Mouse (Mus musculus) bone marrow, adult 2 months (tissue): Measurements from ENCODE around the gene C2cd2l. TPM values are rescaled to one million over a fixed set of nuclear protein-coding genes. Genes with fewer than 3 reads are reported as not detected.
A peak's percentile ranks its signal among the peaks of the same experiment; 100 is the strongest.
"Not testable (repeated sequence)": the region's sequence is repeated elsewhere in the genome, so short reads cannot be mapped to it uniquely, and the experiment has no call there.

ENCODE experiments used
- H3K27ac ChIP-seq: fragments of 200-500 bp; 2 replicates; pipeline ENCODE4 v1.5.1; 2012; ENCODE audit warnings: low read depth, mild to moderate bottlenecking, control low read depth, inconsistent platforms, low read length; ENCODE audit not compliant: control insufficient read depth, poor library complexity, insufficient read depth
- H3K4me1 ChIP-seq: fragments of 200-500 bp; 2 replicates; pipeline ENCODE4 v1.6.1; 2011; ENCODE audit warnings: low read length; ENCODE audit not compliant: control insufficient read depth, insufficient read depth
- H3K4me3 ChIP-seq: fragments of 200-500 bp; replicated peaks from 2 replicates; pipeline ENCODE3; 2011; ENCODE audit warnings: mild to moderate bottlenecking, low read depth, low read length, control low read depth; ENCODE audit not compliant: control insufficient read depth
- CTCF ChIP-seq: fragments of 200-500 bp; IDR thresholded peaks from 2 replicates; pipeline ENCODE4 v1.5.1; 2011; ENCODE audit warnings: low read length, control low read depth; ENCODE audit not compliant: control insufficient read depth, insufficient read depth
- POLR2A ChIP-seq: fragments of 200-500 bp; IDR thresholded peaks from 2 replicates; pipeline ENCODE4 v1.6.1; 2011; ENCODE audit warnings: low read depth, mild to moderate bottlenecking, control low read depth, low read length, borderline replicate concordance; ENCODE audit not compliant: control insufficient read depth
- WGBS: fragments of 180-500 bp; shearing (Covaris S2); methylation state at CpG from one replicate; pipeline ENCODE4 v1.1.7; 2018; 5-methylcytosine and 5-hydroxymethylcytosine counted together
- polyA plus RNA-seq: library from polyadenylated mRNA; stranded (reverse); fragments of >200 nt; gene quantifications from 2 replicates; pipeline ENCODE4 v1.2.4, GENCODE M21; 2011; ENCODE audit warnings: low replicate concordance; ENCODE audit not compliant: missing spikeins, insufficient read depth, insufficient read length

The C2cd2l gene
- polyA plus RNA-seq, 1 experiment = 17.5 TPM

DNA sequence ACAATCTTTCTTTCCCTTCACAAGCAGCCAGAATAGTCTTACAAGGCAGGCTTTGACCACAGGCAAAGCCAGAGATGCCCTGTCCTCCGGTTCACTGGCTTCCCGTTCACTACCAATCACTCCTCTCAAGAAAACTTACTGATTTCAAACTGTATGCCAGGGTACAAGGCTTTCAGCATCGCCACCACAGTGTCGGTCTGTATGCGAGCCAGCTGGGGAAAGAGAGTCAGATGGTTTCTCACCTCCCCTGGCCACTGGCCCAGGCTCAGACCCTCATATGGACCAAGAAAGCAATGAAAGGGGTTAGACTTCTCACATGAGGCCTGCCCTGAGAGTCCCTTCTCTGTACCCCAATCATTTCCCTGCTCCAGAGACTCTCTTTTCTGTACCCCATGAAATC lies 21.4 kb upstream of the C2cd2l start:
- TF ChIP-seq CTCF (no peak), POLR2A (no peak)
- 72% methylated on average over 5 of the region's 5 CpGs for WGBS
- H3K27ac ChIP-seq = peak overlapping the region; percentile 89
- H3K4me1 ChIP-seq = no peaks in the 10 kb centered on the region; the same call in 1 of the 2 replicates
- H3K4me3 ChIP-seq = peak overlapping the region; percentile 87

- Histone ChIP-seq H3K4me3 (peak overlapping the region; percentile 58), H3K4me1 (no peaks in the 10 kb centered on the region; the same call in 1 of the 2 replicates), H3K27ac (peak overlapping the region; percentile 44; the same call in 1 of the 2 replicates)
- TF ChIP-seq CTCF = no peak
- TF ChIP-seq POLR2A = no peak
- whole genome bisulfite sequencing = 72% methylated on average over 5 of the region's 5 CpGs
Measured at GRCm38 (mm10) chr9:44338574-44338973, 18.5 kb upstream of the C2cd2l start.

DNA sequence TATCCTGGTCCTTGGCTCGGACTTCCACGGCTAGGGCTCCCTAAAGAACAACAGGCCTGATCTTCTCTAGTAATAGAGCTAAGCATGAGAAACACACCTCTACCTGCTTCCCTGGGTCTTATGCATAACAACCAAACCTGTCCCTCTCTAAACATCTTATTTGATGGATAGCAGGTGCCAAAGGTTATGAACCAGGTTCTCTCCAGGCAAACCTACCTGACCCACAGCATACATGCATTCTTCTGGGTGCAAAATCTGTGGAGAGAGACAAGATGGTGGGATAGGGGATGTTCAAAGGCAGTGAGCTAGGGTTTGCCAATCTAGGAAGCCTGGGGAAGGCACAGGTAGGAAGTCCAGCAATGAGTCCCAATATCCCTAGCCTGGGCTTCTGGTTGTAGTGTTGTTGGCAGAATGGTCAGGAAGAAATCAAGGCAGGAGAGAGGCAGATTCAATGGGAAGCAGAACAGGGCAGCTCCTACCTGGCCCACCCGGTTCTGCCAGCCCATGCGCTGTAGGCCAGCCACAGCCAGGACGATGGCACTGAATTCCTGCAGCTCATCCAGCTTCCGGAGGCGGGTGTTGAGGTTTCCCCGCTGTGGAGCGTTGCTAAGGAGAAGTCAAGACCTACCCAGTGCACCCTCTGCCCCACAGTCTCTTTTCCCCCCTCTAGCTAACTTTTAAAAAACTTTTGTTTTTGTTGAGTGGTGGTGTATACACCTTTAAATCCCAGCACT lies 17.5 kb upstream of the C2cd2l start:
- WGBS = 84% methylated on average over 9 of the region's 9 CpGs
- TF ChIP-seq CTCF (no peak), POLR2A (peak; percentile 13; the same call in 1 of the 2 replicates)
- Histone ChIP-seq H3K4me1 (no peaks in the 10 kb centered on the region; the same call in 1 of the 2 replicates), H3K4me3 (peak overlapping the region; percentile 72), H3K27ac (peak overlapping the region; percentile 43; the same call in 1 of the 2 replicates)

DNA sequence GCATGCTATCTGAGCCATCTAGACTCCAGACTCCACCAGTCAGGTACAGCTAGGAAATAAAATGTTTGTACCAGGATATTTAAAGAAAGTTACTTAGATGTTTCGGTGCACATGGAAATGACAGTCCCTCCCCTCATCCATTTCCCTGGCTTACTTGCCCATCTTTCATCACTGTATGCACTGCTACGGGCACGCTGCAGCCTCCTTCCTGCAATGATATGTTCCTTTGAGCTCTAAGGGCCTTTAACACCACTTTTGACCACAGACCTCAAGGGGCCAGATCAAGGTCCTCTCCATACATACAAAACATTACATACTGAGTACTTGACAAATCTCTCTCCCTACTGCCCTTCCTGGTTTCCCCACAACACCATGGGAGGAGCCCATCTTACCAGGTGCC lies 16.9 kb upstream of the C2cd2l start:
- no peak overlapping the region for H3K27ac ChIP-seq
- H3K4me3 ChIP-seq = peak overlapping the region; percentile 72
- H3K4me1 ChIP-seq = no peaks in the 10 kb centered on the region; the same call in 1 of the 2 replicates
- WGBS = 41% methylated on average over 3 of the region's 3 CpGs
- TF ChIP-seq CTCF (no peak), POLR2A (no peak)

DNA sequence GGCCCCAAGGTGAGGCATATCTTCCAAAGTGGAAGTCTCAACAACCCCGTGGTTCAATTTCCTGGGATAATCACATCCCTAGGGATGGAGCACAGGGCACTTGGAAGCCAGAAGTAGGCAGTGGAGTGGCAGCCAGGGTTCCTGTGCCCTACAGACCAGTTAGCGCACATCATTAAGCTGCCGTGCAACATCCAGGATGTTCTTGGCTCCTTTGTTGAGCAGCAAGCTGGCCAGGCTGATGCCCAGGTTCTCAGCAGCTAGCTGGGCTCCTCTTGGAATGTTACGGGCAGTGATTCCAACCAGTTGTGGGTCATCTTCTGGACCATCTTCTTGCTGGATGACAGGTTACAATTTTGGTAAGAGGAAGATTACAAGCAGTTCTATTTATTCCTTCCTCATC lies 16.4 kb upstream of the C2cd2l start:
- not testable (repeated sequence) for H3K4me1 ChIP-seq
- TF ChIP-seq POLR2A = peak; percentile 39; the same call in 1 of the 2 replicates
- H3K4me3 ChIP-seq = peak overlapping the region; percentile 72
- H3K27ac ChIP-seq = peak overlapping the region; percentile 44; the same call in 1 of the 2 replicates
- 48% methylated on average over 4 of the region's 4 CpGs for WGBS

DNA sequence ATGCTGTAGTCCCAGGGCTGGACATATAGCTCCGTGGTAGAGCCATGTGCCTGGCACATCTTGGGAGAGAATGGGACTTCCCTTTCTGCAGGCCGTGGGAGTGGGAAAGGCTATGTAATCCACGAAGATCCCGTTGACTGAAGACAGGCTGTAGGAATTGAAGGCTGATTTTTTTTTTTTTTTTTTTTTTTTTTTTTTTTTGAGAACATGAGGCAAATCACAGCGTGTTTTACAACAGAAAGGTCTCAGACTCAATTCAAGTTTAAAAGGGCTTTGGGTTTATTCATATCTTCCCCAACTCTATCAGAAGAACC lies 16.0 kb upstream of the C2cd2l start:
- Histone ChIP-seq H3K4me3 (peak overlapping the region; percentile 85), H3K27ac (no peak overlapping the region; the same call in 1 of the 2 replicates), H3K4me1 (no peaks in the 10 kb centered on the region; the same call in 1 of the 2 replicates)
- 3% methylated on average over 5 of the region's 5 CpGs for WGBS
- TF ChIP-seq CTCF = no peak
- TF ChIP-seq POLR2A = no peak

DNA sequence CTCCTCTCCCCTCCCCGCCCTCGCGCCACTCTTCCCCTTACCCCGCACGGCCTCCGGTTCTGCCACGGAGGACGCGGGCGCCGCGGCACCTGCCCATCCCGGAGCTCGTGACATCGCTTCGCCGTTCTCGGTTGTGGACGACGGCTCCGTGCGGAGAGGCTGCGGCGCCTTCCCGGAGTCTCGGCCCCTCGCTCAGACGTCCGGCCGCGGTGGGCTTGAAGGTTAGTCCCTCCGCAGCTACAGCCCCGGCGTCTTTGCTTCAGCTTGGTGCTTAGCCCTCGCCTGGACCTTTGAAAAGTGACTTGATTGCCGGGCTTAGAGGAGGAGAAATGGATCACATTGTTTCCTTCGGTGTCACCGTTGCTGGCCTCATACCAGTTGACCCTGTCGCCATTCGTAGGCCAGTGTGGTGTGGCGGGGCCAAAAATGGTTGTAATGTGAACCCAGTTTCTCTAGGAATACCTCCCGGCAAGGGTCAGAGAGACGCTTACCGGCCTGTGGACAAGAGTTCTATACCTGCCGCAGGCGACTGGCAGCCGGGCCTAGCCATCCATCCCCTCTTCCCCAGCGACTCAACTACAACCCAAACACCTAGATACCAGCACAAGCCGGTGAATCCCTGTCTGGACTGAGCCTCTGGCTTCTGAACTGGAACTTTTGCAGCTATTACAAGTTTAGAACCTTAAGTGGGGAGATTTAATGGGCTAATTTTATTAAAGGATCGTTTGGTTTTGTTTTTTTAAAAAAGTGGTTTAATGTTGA lies 15.4 kb upstream of the C2cd2l start:
- peak; percentile 52; the same call in 1 of the 2 replicates for TF ChIP-seq POLR2A
- TF ChIP-seq CTCF = no peak
- Histone ChIP-seq H3K4me3 (peak overlapping the region; percentile 85), H3K4me1 (no peaks in the 10 kb centered on the region; the same call in 1 of the 2 replicates), H3K27ac (peak overlapping the region; percentile 99)
- under 1% methylated on average over 50 of the region's 50 CpGs for WGBS
